In the genomic region with DNA sequence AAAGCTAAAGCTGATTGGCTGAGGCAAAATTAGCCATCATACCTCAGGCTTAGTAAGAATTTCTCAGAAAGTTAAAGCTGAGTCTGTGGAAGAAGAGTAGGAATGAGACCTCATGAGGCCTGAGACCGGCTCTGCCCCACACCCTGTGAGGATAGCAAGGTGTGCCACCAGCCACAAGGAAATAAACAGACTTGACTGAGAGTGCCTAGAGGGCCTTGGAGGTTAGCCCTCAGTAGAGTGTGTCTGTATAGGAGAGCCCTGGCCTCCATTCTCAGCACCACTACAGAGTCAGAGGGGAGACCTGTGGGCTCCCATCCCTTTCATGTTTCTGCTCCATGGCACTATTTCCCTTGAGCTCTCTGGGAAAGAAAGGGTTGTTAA, we compare ENCODE assay signal across 24 mouse cellular contexts.
A peak's percentile ranks its signal among the peaks of the same experiment; 100 is the strongest.
DNase-seq lines count a peak whose midpoint lies in the region; ATAC-seq and TF ChIP-seq lines count a peak whose summit lies in the region.
"Had no signal": no experiment of that assay in that cellular context is flagged by ENCODE, and none has a peak within 500 bp of the region (broad histone marks: within the 10 kb centered on the region; RNA-seq: fewer than 3 reads in every experiment).

No protein-coding gene starts in this region.

- H3K9ac ChIP-seq in intestine, embryonic 14.5 days (ENCODE audit: low read length): no peak overlapping the region
- no peak overlapping the region for H3K9ac ChIP-seq in intestine, embryonic 15.5 days
- H3K9ac ChIP-seq in intestine, postnatal 0 days (ENCODE audit: low read depth, low read length): no peak overlapping the region
- no peak overlapping the region for H3K9ac ChIP-seq in stomach, embryonic 16.5 days (ENCODE audit: low read length)
- H3K9ac ChIP-seq in midbrain, embryonic 13.5 days (replicated peaks): no peak overlapping the region
- H3K9ac ChIP-seq: embryonic facial prominence, embryonic 13.5 days; embryonic facial prominence, embryonic 15.5 days; forebrain, embryonic 12.5 days had no signal

- no peak overlapping the region for H3K4me2 ChIP-seq in intestine, embryonic 14.5 days (ENCODE audit: low read length)
- H3K4me2 ChIP-seq in intestine, embryonic 15.5 days (replicated peaks): no peak overlapping the region
- H3K4me2 ChIP-seq in intestine, postnatal 0 days (replicated peaks; ENCODE audit: low read depth): no peak overlapping the region
- H3K4me2 ChIP-seq in stomach, embryonic 16.5 days (ENCODE audit: low read depth, low read length): no peak overlapping the region
- H3K4me2 ChIP-seq in midbrain, embryonic 13.5 days (replicated peaks): no peak overlapping the region
- H3K4me2 ChIP-seq: embryonic facial prominence, embryonic 13.5 days; embryonic facial prominence, embryonic 15.5 days; forebrain, embryonic 12.5 days had no signal

- 0 out of 2 replicates have a peak, but pooled peaks cover 11% of the 10 kb centered on the region for H3K36me3 ChIP-seq in intestine, embryonic 14.5 days (ENCODE audit: control insufficient read depth, insufficient read depth, low read length)
- no peaks in the 10 kb centered on the region for H3K36me3 ChIP-seq in intestine, embryonic 15.5 days
- H3K36me3 ChIP-seq in intestine, postnatal 0 days (ENCODE audit: control insufficient read depth, insufficient read depth): peaks cover 15% of the 10 kb centered on the region; the same call in 1 of the 2 replicates
- H3K36me3 ChIP-seq in stomach, embryonic 16.5 days (ENCODE audit: control insufficient read depth, insufficient read depth, low read length): no peaks in the 10 kb centered on the region
- peaks cover 3% of the 10 kb centered on the region; the same call in 1 of the 2 replicates for H3K36me3 ChIP-seq in midbrain, embryonic 13.5 days
- H3K36me3 ChIP-seq: embryonic facial prominence, embryonic 15.5 days; forebrain, embryonic 12.5 days had no signal

- H3K9me3 ChIP-seq in intestine, embryonic 14.5 days (ENCODE audit: control insufficient read depth, low read length): no peaks in the 10 kb centered on the region
- H3K9me3 ChIP-seq in intestine, embryonic 15.5 days: no peaks in the 10 kb centered on the region
- H3K9me3 ChIP-seq in intestine, postnatal 0 days (ENCODE audit: control insufficient read depth): no peaks in the 10 kb centered on the region
- H3K9me3 ChIP-seq in stomach, embryonic 16.5 days (replicated peaks; ENCODE audit: control insufficient read depth, low read length): no peaks in the 10 kb centered on the region
- no peaks in the 10 kb centered on the region for H3K9me3 ChIP-seq in midbrain, embryonic 13.5 days
- H3K9me3 ChIP-seq: embryonic facial prominence, embryonic 13.5 days; embryonic facial prominence, embryonic 15.5 days; forebrain, embryonic 10.5 days; forebrain, embryonic 12.5 days had no signal

- peak overlapping the region; percentile 33; the same call in 1 of the 2 replicates for H3K27ac ChIP-seq in intestine, embryonic 14.5 days (ENCODE audit: low read depth)
- H3K27ac ChIP-seq in intestine, embryonic 15.5 days: peak overlapping the region; percentile 48
- peak overlapping the region; percentile 41; the same call in 1 of the 2 replicates for H3K27ac ChIP-seq in intestine, postnatal 0 days (ENCODE audit: low read depth, low read length)
- peak overlapping the region; percentile 27; the same call in 1 of the 2 replicates for H3K27ac ChIP-seq in stomach, embryonic 16.5 days (ENCODE audit: low read length)
- H3K27ac ChIP-seq in midbrain, embryonic 13.5 days: no peak overlapping the region
- H3K27ac ChIP-seq: embryonic facial prominence, embryonic 13.5 days; embryonic facial prominence, embryonic 15.5 days; forebrain, embryonic 10.5 days; forebrain, embryonic 12.5 days had no signal

- TF ChIP-seq CTCF in intestine, postnatal 0 days (IDR thresholded peaks at IDR 0.05; ENCODE audit: low read depth): no peak

- no peak overlapping the region for H3K4me3 ChIP-seq in intestine, embryonic 14.5 days (ENCODE audit: low read depth, low read length)
- H3K4me3 ChIP-seq in intestine, embryonic 15.5 days (replicated peaks): no peak overlapping the region
- no peak overlapping the region for H3K4me3 ChIP-seq in intestine, postnatal 0 days (ENCODE audit: low read depth, low read length)
- no peak overlapping the region for H3K4me3 ChIP-seq in stomach, embryonic 16.5 days (replicated peaks; ENCODE audit: low read length)
- no peak overlapping the region for H3K4me3 ChIP-seq in midbrain, embryonic 13.5 days (replicated peaks)
- H3K4me3 ChIP-seq: embryonic facial prominence, embryonic 13.5 days; embryonic facial prominence, embryonic 15.5 days; erythroblast, embryonic 14.5 days; forebrain, embryonic 10.5 days; forebrain, embryonic 12.5 days had no signal

- H3K27me3 ChIP-seq in intestine, embryonic 14.5 days (replicated peaks; ENCODE audit: control insufficient read depth, insufficient read depth, low read length): no peaks in the 10 kb centered on the region
- no peaks in the 10 kb centered on the region for H3K27me3 ChIP-seq in intestine, embryonic 15.5 days (replicated peaks)
- no peaks in the 10 kb centered on the region for H3K27me3 ChIP-seq in intestine, postnatal 0 days (replicated peaks; ENCODE audit: control insufficient read depth, insufficient read depth, low read length)
- no peaks in the 10 kb centered on the region for H3K27me3 ChIP-seq in stomach, embryonic 16.5 days (ENCODE audit: control insufficient read depth, insufficient read depth, low read length)
- no peaks in the 10 kb centered on the region for H3K27me3 ChIP-seq in midbrain, embryonic 13.5 days
- H3K27me3 ChIP-seq: embryonic facial prominence, embryonic 13.5 days; embryonic facial prominence, embryonic 15.5 days; forebrain, embryonic 12.5 days had no signal

- no peaks in the 10 kb centered on the region for H3K4me1 ChIP-seq in intestine, embryonic 14.5 days (replicated peaks; ENCODE audit: control insufficient read depth, insufficient read depth, low read length)
- H3K4me1 ChIP-seq in intestine, embryonic 15.5 days (replicated peaks): no peaks in the 10 kb centered on the region
- H3K4me1 ChIP-seq in intestine, postnatal 0 days (replicated peaks; ENCODE audit: control insufficient read depth, insufficient read depth, low read length): peaks cover 4% of the 10 kb centered on the region; the same call in 1 of the 2 replicates
- H3K4me1 ChIP-seq in stomach, embryonic 16.5 days (ENCODE audit: control insufficient read depth, insufficient read depth, low read length): peaks cover 6% of the 10 kb centered on the region; the same call in 1 of the 2 replicates
- H3K4me1 ChIP-seq in midbrain, embryonic 13.5 days (replicated peaks): no peaks in the 10 kb centered on the region
- H3K4me1 ChIP-seq: embryonic facial prominence, embryonic 13.5 days; embryonic facial prominence, embryonic 15.5 days had no signal

- no peak for DNase-seq in intestine, embryonic 14.5 days (ENCODE audit: low spot score)
- no peak for DNase-seq in layer of hippocampus, postnatal 25 days (ENCODE audit: extremely low spot score in 1 of 2, low spot score in 1 of 2)
- DNase-seq in neural tube, embryonic 10.5 days (ENCODE audit: extremely low spot score, low spot score): no peak
- no peak for DNase-seq in right cerebral cortex, adult 18-20 months
- DNase-seq: adrenal gland, adult 2 months; adrenal gland, postnatal 10 days; adrenal gland, postnatal 25 days; cerebellum, adult 11 months; cerebellum, adult 18-20 months; cerebellum, adult 8-10 months; cerebellum, adult 9-11 months; cerebellum, postnatal 14 days; cerebellum, postnatal 36 days; embryo, embryonic 11 days had no signal

- WGBS in intestine, embryonic 14.5 days: 83% methylated on average over 1 of the region's 1 CpGs
- WGBS in intestine, embryonic 15.5 days: 76% methylated on average over 1 of the region's 1 CpGs
- 43% methylated on average over 1 of the region's 1 CpGs for WGBS in intestine, postnatal 0 days
- WGBS in stomach, embryonic 16.5 days: 76% methylated on average over 1 of the region's 1 CpGs
- WGBS in midbrain, embryonic 13.5 days: 100% methylated on average over 1 of the region's 1 CpGs

- peak; percentile 27; the same call in 1 of the 2 replicates for ATAC-seq in intestine, embryonic 14.5 days (replicated peaks; ENCODE audit: low FRiP score, low TSS enrichment, low read depth)
- peak; percentile 93 for ATAC-seq in intestine, embryonic 15.5 days
- ATAC-seq in intestine, postnatal 0 days: peak; percentile 87
- ATAC-seq in stomach, embryonic 16.5 days (ENCODE audit: insufficient read depth, low FRiP score): peak; percentile 66
- no peak for ATAC-seq in midbrain, embryonic 13.5 days
- ATAC-seq: forebrain, embryonic 14.5 days had no signal
